Mouse (Mus musculus): ENCODE data around the gene Sbno2. TPM values are rescaled to one million over a fixed set of nuclear protein-coding genes. Genes with fewer than 3 reads are reported as not detected.

Sbno2 gene
- polyA plus RNA-seq, 1 experiment from 2014 or later = 8.4 TPM

DNA sequence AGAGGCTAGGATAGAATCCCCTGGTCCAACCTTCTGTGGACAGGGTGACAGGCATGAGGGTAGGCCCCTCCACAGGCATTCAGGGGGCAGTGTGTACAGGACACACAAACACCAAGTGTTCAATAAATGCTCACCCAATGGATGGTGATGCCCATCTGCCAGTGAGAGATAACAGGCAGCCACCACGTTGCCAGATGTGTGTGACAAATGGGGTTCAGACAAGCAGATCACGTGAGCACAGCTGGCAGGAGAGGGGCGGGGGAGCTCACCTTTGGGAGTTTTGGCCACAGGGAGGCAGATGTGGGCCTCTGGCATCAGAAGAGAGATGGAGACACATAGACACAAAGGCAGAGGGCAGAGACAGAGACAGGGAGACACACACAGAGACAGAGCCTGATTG is 24.3 kb downstream of the Sbno2 start:
- 76% methylated on average over 3 of the region's 3 CpGs for WGBS (ENCODE audit: insufficient replicate concordance)
- peak overlapping the region; percentile 60 for H3K27ac ChIP-seq (ENCODE audit: low read depth, low read length)
- no peaks in the 10 kb centered on the region for H3K9me3 ChIP-seq (replicated peaks; ENCODE audit: control insufficient read depth, low read length)
- H3K36me3 ChIP-seq (ENCODE audit: control insufficient read depth, insufficient read depth, low read length) = peaks cover 20% of the 10 kb centered on the region
- no peak overlapping the region for H3K4me3 ChIP-seq (ENCODE audit: low read depth, low read length)
- H3K27me3 ChIP-seq (ENCODE audit: control insufficient read depth, insufficient read depth, low read length) = no peaks in the 10 kb centered on the region
- peak; percentile 53; the same call in 1 of the 2 replicates for ATAC-seq (replicated peaks; ENCODE audit: insufficient number of reproducible peaks, low FRiP score, low TSS enrichment)
- peak overlapping the region; percentile 29; the same call in 1 of the 2 replicates for H3K4me2 ChIP-seq
- peaks cover 12% of the 10 kb centered on the region; the same call in 1 of the 2 replicates for H3K4me1 ChIP-seq (ENCODE audit: control insufficient read depth, insufficient read depth, low read length)
- H3K9ac ChIP-seq (ENCODE audit: low read depth, low read length) = peak overlapping the region; percentile 36; the same call in 1 of the 2 replicates

GRCm38 (mm10) chr10:80080396-80081070 is 24.8 kb downstream of the Sbno2 start:
- H3K27ac ChIP-seq (ENCODE audit: low read depth, low read length) = peak overlapping the region; percentile 60
- WGBS (ENCODE audit: insufficient replicate concordance) = 74% methylated on average over 16 of the region's 16 CpGs
- H3K9ac ChIP-seq (ENCODE audit: low read depth, low read length) = peak overlapping the region; percentile 36; the same call in 1 of the 2 replicates
- peak; percentile 71 for ATAC-seq (replicated peaks; ENCODE audit: insufficient number of reproducible peaks, low FRiP score, low TSS enrichment)
- peak overlapping the region; percentile 29; the same call in 1 of the 2 replicates for H3K4me2 ChIP-seq
- H3K4me3 ChIP-seq (ENCODE audit: low read depth, low read length) = no peak overlapping the region
- H3K27me3 ChIP-seq (ENCODE audit: control insufficient read depth, insufficient read depth, low read length) = no peaks in the 10 kb centered on the region
- peaks cover 15% of the 10 kb centered on the region for H3K4me1 ChIP-seq (ENCODE audit: control insufficient read depth, insufficient read depth, low read length)
- no peaks in the 10 kb centered on the region for H3K9me3 ChIP-seq (replicated peaks; ENCODE audit: control insufficient read depth, low read length)
- H3K36me3 ChIP-seq (ENCODE audit: control insufficient read depth, insufficient read depth, low read length) = peaks cover 20% of the 10 kb centered on the region

DNA sequence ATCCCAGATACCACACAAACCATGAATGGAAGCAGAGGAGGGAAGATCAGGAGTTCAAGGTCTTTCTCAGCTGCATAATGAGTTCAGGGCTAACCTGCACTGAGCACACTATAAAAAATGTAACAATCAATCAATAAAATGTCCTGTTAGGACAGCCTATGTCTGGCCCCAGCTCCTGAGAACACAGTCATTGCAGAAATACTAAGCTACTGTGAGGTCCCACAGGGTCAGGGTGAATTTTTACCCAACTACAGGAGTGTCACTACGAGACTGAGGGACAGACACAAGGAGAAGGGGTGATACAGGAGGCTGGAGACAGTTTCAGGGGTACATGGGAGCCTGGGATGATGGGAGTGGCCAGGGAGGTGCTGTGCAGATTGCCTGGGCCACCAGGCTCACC is 27.0 kb downstream of the Sbno2 start:
- Histone ChIP-seq H3K4me3 (ENCODE audit: low read depth, low read length) (no peak overlapping the region), H3K36me3 (ENCODE audit: control insufficient read depth, insufficient read depth, low read length) (peaks cover 18% of the 10 kb centered on the region), H3K4me1 (ENCODE audit: control insufficient read depth, insufficient read depth, low read length) (peaks cover 14% of the 10 kb centered on the region), H3K9me3 (replicated peaks; ENCODE audit: control insufficient read depth, low read length) (no peaks in the 10 kb centered on the region), H3K27ac (ENCODE audit: low read depth, low read length) (no peak overlapping the region), H3K4me2 (no peak overlapping the region), H3K9ac (ENCODE audit: low read depth, low read length) (peak overlapping the region; percentile 24; the same call in 1 of the 2 replicates), H3K27me3 (ENCODE audit: control insufficient read depth, insufficient read depth, low read length) (no peaks in the 10 kb centered on the region)
- 89% methylated on average over 1 of the region's 1 CpGs for WGBS (ENCODE audit: insufficient replicate concordance)
- no peak for ATAC-seq (replicated peaks; ENCODE audit: insufficient number of reproducible peaks, low FRiP score, low TSS enrichment)

GRCm38 (mm10) chr10:80077312-80077711 is 28.1 kb downstream of the Sbno2 start:
- Histone ChIP-seq H3K27me3 (ENCODE audit: control insufficient read depth, insufficient read depth, low read length) (no peaks in the 10 kb centered on the region), H3K9ac (ENCODE audit: low read depth, low read length) (no peak overlapping the region), H3K9me3 (replicated peaks; ENCODE audit: control insufficient read depth, low read length) (no peaks in the 10 kb centered on the region), H3K4me1 (ENCODE audit: control insufficient read depth, insufficient read depth, low read length) (peaks cover 24% of the 10 kb centered on the region), H3K4me3 (ENCODE audit: low read depth, low read length) (no peak overlapping the region), H3K36me3 (ENCODE audit: control insufficient read depth, insufficient read depth, low read length) (peaks cover 18% of the 10 kb centered on the region), H3K4me2 (no peak overlapping the region), H3K27ac (ENCODE audit: low read depth, low read length) (no peak overlapping the region)
- WGBS (ENCODE audit: insufficient replicate concordance) = 84% methylated on average over 5 of the region's 5 CpGs
- no peak for ATAC-seq (replicated peaks; ENCODE audit: insufficient number of reproducible peaks, low FRiP score, low TSS enrichment)

- Histone ChIP-seq H3K4me2 (no peak overlapping the region), H3K36me3 (ENCODE audit: control insufficient read depth, insufficient read depth, low read length) (peaks cover 10% of the 10 kb centered on the region), H3K27ac (ENCODE audit: low read depth, low read length) (no peak overlapping the region), H3K27me3 (ENCODE audit: control insufficient read depth, insufficient read depth, low read length) (no peaks in the 10 kb centered on the region), H3K4me3 (ENCODE audit: low read depth, low read length) (no peak overlapping the region), H3K9ac (ENCODE audit: low read depth, low read length) (no peak overlapping the region), H3K4me1 (ENCODE audit: control insufficient read depth, insufficient read depth, low read length) (peaks cover 33% of the 10 kb centered on the region), H3K9me3 (replicated peaks; ENCODE audit: control insufficient read depth, low read length) (no peaks in the 10 kb centered on the region)
- WGBS (ENCODE audit: insufficient replicate concordance) = 91% methylated on average over 4 of the region's 4 CpGs
- no peak for ATAC-seq (replicated peaks; ENCODE audit: insufficient number of reproducible peaks, low FRiP score, low TSS enrichment)
Measured at GRCm38 (mm10) chr10:80076386-80076785, 29.0 kb downstream of the Sbno2 start.

- no peaks in the 10 kb centered on the region for H3K9me3 ChIP-seq (replicated peaks; ENCODE audit: control insufficient read depth, low read length)
- H3K27ac ChIP-seq (ENCODE audit: low read depth, low read length) = no peak overlapping the region
- WGBS (ENCODE audit: insufficient replicate concordance) = 27% methylated on average over 1 of the region's 1 CpGs
- peaks cover 5% of the 10 kb centered on the region for H3K36me3 ChIP-seq (ENCODE audit: control insufficient read depth, insufficient read depth, low read length)
- H3K4me1 ChIP-seq (ENCODE audit: control insufficient read depth, insufficient read depth, low read length) = peaks cover 37% of the 10 kb centered on the region
- H3K4me2 ChIP-seq = no peak overlapping the region
- no peak overlapping the region for H3K4me3 ChIP-seq (ENCODE audit: low read depth, low read length)
- H3K27me3 ChIP-seq (ENCODE audit: control insufficient read depth, insufficient read depth, low read length) = no peaks in the 10 kb centered on the region
- no peak for ATAC-seq (replicated peaks; ENCODE audit: insufficient number of reproducible peaks, low FRiP score, low TSS enrichment)
- no peak overlapping the region for H3K9ac ChIP-seq (ENCODE audit: low read depth, low read length)
Measured at GRCm38 (mm10) chr10:80075924-80076323, 29.4 kb downstream of the Sbno2 start.

GRCm38 (mm10) chr10:80074813-80075601 is 30.4 kb downstream of the Sbno2 start:
- Histone ChIP-seq H3K27me3 (ENCODE audit: control insufficient read depth, insufficient read depth, low read length) (no peaks in the 10 kb centered on the region), H3K4me2 (peak overlapping the region; percentile 59), H3K36me3 (ENCODE audit: control insufficient read depth, insufficient read depth, low read length) (0 out of 2 replicates have a peak, but pooled peaks cover 2% of the 10 kb centered on the region), H3K9ac (ENCODE audit: low read depth, low read length) (peak overlapping the region; percentile 63), H3K27ac (ENCODE audit: low read depth, low read length) (peak overlapping the region; percentile 41; the same call in 1 of the 2 replicates), H3K4me3 (ENCODE audit: low read depth, low read length) (peak overlapping the region; percentile 19; the same call in 1 of the 2 replicates), H3K4me1 (ENCODE audit: control insufficient read depth, insufficient read depth, low read length) (peaks cover 42% of the 10 kb centered on the region), H3K9me3 (replicated peaks; ENCODE audit: control insufficient read depth, low read length) (no peaks in the 10 kb centered on the region)
- ATAC-seq (replicated peaks; ENCODE audit: insufficient number of reproducible peaks, low FRiP score, low TSS enrichment) = no peak; the same call in 1 of the 2 replicates
- 16% methylated on average over 28 of the region's 28 CpGs for WGBS (ENCODE audit: insufficient replicate concordance)

GRCm38 (mm10) chr10:80072623-80073489 is 32.5 kb downstream of the Sbno2 start:
- H3K36me3 ChIP-seq (ENCODE audit: control insufficient read depth, insufficient read depth, low read length) = no peaks in the 10 kb centered on the region
- no peaks in the 10 kb centered on the region for H3K27me3 ChIP-seq (ENCODE audit: control insufficient read depth, insufficient read depth, low read length)
- peaks cover 42% of the 10 kb centered on the region for H3K4me1 ChIP-seq (ENCODE audit: control insufficient read depth, insufficient read depth, low read length)
- H3K4me2 ChIP-seq = no peak overlapping the region
- no peak overlapping the region for H3K4me3 ChIP-seq (ENCODE audit: low read depth, low read length)
- 78% methylated on average over 20 of the region's 20 CpGs for WGBS (ENCODE audit: insufficient replicate concordance)
- no peak for ATAC-seq (replicated peaks; ENCODE audit: insufficient number of reproducible peaks, low FRiP score, low TSS enrichment)
- no peak overlapping the region for H3K9ac ChIP-seq (ENCODE audit: low read depth, low read length)
- H3K9me3 ChIP-seq (replicated peaks; ENCODE audit: control insufficient read depth, low read length) = no peaks in the 10 kb centered on the region
- H3K27ac ChIP-seq (ENCODE audit: low read depth, low read length) = no peak overlapping the region; the same call in 1 of the 2 replicates
